Mouse (Mus musculus): ENCODE results near the gene Fam193a. TPM values are rescaled to one million over a fixed set of nuclear protein-coding genes. Genes with fewer than 3 reads are reported as not detected.

The Fam193a gene
- polyA plus RNA-seq, 1 experiment from 2014 or later = 8.5 TPM

GRCm38 (mm10) chr5:34340246-34340645 lies 29.5 kb upstream of the Fam193a start:
- Histone ChIP-seq H3K36me3 (peaks cover 15% of the 10 kb centered on the region), H3K9ac (no peak overlapping the region), H3K4me3 (no peak overlapping the region), H3K27me3 (no peaks in the 10 kb centered on the region), H3K9me3 (replicated peaks) (no peaks in the 10 kb centered on the region), H3K27ac (no peak overlapping the region), H3K4me2 (no peak overlapping the region), H3K4me1 (replicated peaks) (peaks cover 15% of the 10 kb centered on the region)
- ATAC-seq (replicated peaks; ENCODE audit: insufficient number of reproducible peaks, insufficient read depth, low FRiP score, low read depth) = no peak
- 93% methylated on average over 6 of the region's 6 CpGs for WGBS

GRCm38 (mm10) chr5:34352084-34352631 lies 17.6 kb upstream of the Fam193a start:
- no peak overlapping the region for H3K27ac ChIP-seq
- H3K4me2 ChIP-seq = no peak overlapping the region
- WGBS = 87% methylated on average over 3 of the region's 3 CpGs
- H3K4me3 ChIP-seq = no peak overlapping the region
- H3K9me3 ChIP-seq (replicated peaks) = no peaks in the 10 kb centered on the region
- H3K9ac ChIP-seq = no peak overlapping the region
- H3K36me3 ChIP-seq = peaks cover 90% of the 10 kb centered on the region
- ATAC-seq (replicated peaks; ENCODE audit: insufficient number of reproducible peaks, insufficient read depth, low FRiP score, low read depth) = no peak
- H3K4me1 ChIP-seq (replicated peaks) = no peaks in the 10 kb centered on the region
- no peaks in the 10 kb centered on the region for H3K27me3 ChIP-seq

- no peak overlapping the region for H3K4me3 ChIP-seq
- H3K36me3 ChIP-seq = peaks cover 29% of the 10 kb centered on the region; the same call in 1 of the 2 replicates
- H3K4me1 ChIP-seq (replicated peaks) = no peaks in the 10 kb centered on the region
- WGBS = 90% methylated on average over 3 of the region's 3 CpGs
- no peak overlapping the region for H3K9ac ChIP-seq
- H3K27ac ChIP-seq = no peak overlapping the region
- H3K4me2 ChIP-seq = no peak overlapping the region
- no peaks in the 10 kb centered on the region for H3K27me3 ChIP-seq
- no peaks in the 10 kb centered on the region for H3K9me3 ChIP-seq (replicated peaks)
- no peak for ATAC-seq (replicated peaks; ENCODE audit: insufficient number of reproducible peaks, insufficient read depth, low FRiP score, low read depth)
These were observed 9.5 kb upstream of the Fam193a start for GRCm38 (mm10) chr5:34360261-34360660.

GRCm38 (mm10) chr5:34363115-34363514 lies 6.6 kb upstream of the Fam193a start:
- H3K27me3 ChIP-seq = no peaks in the 10 kb centered on the region

GRCm38 (mm10) chr5:34368551-34369290 lies 1.0 kb upstream of the Fam193a start:
- H3K4me2 ChIP-seq = peak overlapping the region; percentile 70
- H3K27ac ChIP-seq = peak overlapping the region; percentile 91
- H3K27me3 ChIP-seq = no peaks in the 10 kb centered on the region
- H3K36me3 ChIP-seq = no peaks in the 10 kb centered on the region
- WGBS = 64% methylated on average over 7 of the region's 7 CpGs
- peak overlapping the region; percentile 94 for H3K4me3 ChIP-seq
- no peak for ATAC-seq (replicated peaks; ENCODE audit: insufficient number of reproducible peaks, insufficient read depth, low FRiP score, low read depth)
- H3K4me1 ChIP-seq (replicated peaks) = peaks cover 19% of the 10 kb centered on the region
- peak overlapping the region; percentile 83 for H3K9ac ChIP-seq
- H3K9me3 ChIP-seq (replicated peaks) = no peaks in the 10 kb centered on the region

More at GRCm38 (mm10) chr5:34363115-34363514, 6.6 kb upstream of the Fam193a start:
- no peaks in the 10 kb centered on the region for H3K9me3 ChIP-seq (replicated peaks)
- H3K4me1 ChIP-seq (replicated peaks) = no peaks in the 10 kb centered on the region
- no peak overlapping the region for H3K4me2 ChIP-seq
- no peak for ATAC-seq (replicated peaks; ENCODE audit: insufficient number of reproducible peaks, insufficient read depth, low FRiP score, low read depth)
- peaks cover 8% of the 10 kb centered on the region; the same call in 1 of the 2 replicates for H3K36me3 ChIP-seq
- H3K27ac ChIP-seq = no peak overlapping the region
- no peak overlapping the region for H3K9ac ChIP-seq
- no peak overlapping the region for H3K4me3 ChIP-seq

- H3K9ac ChIP-seq = peak overlapping the region; percentile 94
- peak overlapping the region; percentile 69 for H3K4me2 ChIP-seq
- WGBS = under 1% methylated on average over 73 of the region's 114 CpGs
- peaks cover 19% of the 10 kb centered on the region for H3K4me1 ChIP-seq (replicated peaks)
- H3K36me3 ChIP-seq = no peaks in the 10 kb centered on the region
- no peaks in the 10 kb centered on the region for H3K27me3 ChIP-seq
- peak overlapping the region; percentile 77 for H3K27ac ChIP-seq
- ATAC-seq (replicated peaks; ENCODE audit: insufficient number of reproducible peaks, insufficient read depth, low FRiP score, low read depth) = 0 out of 2 replicates have a peak, but pooled peaks have one; percentile 4
- H3K4me3 ChIP-seq = peak overlapping the region; percentile 94
- no peaks in the 10 kb centered on the region for H3K9me3 ChIP-seq (replicated peaks)
These were observed 490 bp downstream of the Fam193a start for GRCm38 (mm10) chr5:34370022-34370823.

GRCm38 (mm10) chr5:34370840-34371239 lies 1.1 kb downstream of the Fam193a start:
- 0 out of 2 replicates have a peak overlapping the region, but pooled peaks have one; percentile 77 for H3K27ac ChIP-seq
- ATAC-seq (replicated peaks; ENCODE audit: insufficient number of reproducible peaks, insufficient read depth, low FRiP score, low read depth) = no peak
- 22% methylated on average over 8 of the region's 8 CpGs for WGBS

GRCm38 (mm10) chr5:34372141-34372540 lies 2.4 kb downstream of the Fam193a start:
- Histone ChIP-seq H3K9me3 (replicated peaks) (no peaks in the 10 kb centered on the region), H3K4me3 (no peak overlapping the region), H3K27me3 (no peaks in the 10 kb centered on the region), H3K4me2 (no peak overlapping the region), H3K36me3 (no peaks in the 10 kb centered on the region), H3K4me1 (replicated peaks) (peaks cover 19% of the 10 kb centered on the region), H3K9ac (no peak overlapping the region), H3K27ac (no peak overlapping the region)
- ATAC-seq (replicated peaks; ENCODE audit: insufficient number of reproducible peaks, insufficient read depth, low FRiP score, low read depth) = no peak

More at GRCm38 (mm10) chr5:34370840-34371239, 1.1 kb downstream of the Fam193a start:
- Histone ChIP-seq H3K9me3 (replicated peaks) (no peaks in the 10 kb centered on the region), H3K36me3 (no peaks in the 10 kb centered on the region), H3K27me3 (no peaks in the 10 kb centered on the region), H3K4me1 (replicated peaks) (peaks cover 19% of the 10 kb centered on the region), H3K9ac (peak overlapping the region; percentile 94), H3K4me2 (peak overlapping the region; percentile 69), H3K4me3 (peak overlapping the region; percentile 94)

- Histone ChIP-seq H3K9ac (no peak overlapping the region), H3K9me3 (replicated peaks) (no peaks in the 10 kb centered on the region), H3K27ac (no peak overlapping the region), H3K4me2 (no peak overlapping the region), H3K4me3 (no peak overlapping the region), H3K36me3 (no peaks in the 10 kb centered on the region), H3K4me1 (replicated peaks) (peaks cover 19% of the 10 kb centered on the region), H3K27me3 (no peaks in the 10 kb centered on the region)
- no peak for ATAC-seq (replicated peaks; ENCODE audit: insufficient number of reproducible peaks, insufficient read depth, low FRiP score, low read depth)
These were observed 2.8 kb downstream of the Fam193a start for GRCm38 (mm10) chr5:34372541-34372940.

- Histone ChIP-seq H3K4me2 (no peak overlapping the region), H3K9ac (no peak overlapping the region), H3K4me3 (no peak overlapping the region), H3K36me3 (no peaks in the 10 kb centered on the region), H3K4me1 (replicated peaks) (peaks cover 6% of the 10 kb centered on the region), H3K27ac (no peak overlapping the region), H3K27me3 (no peaks in the 10 kb centered on the region), H3K9me3 (replicated peaks) (no peaks in the 10 kb centered on the region)
- no peak for ATAC-seq (replicated peaks; ENCODE audit: insufficient number of reproducible peaks, insufficient read depth, low FRiP score, low read depth)
These were observed 9.1 kb downstream of the Fam193a start for GRCm38 (mm10) chr5:34378787-34379186.

GRCm38 (mm10) chr5:34381700-34382099 lies 12.0 kb downstream of the Fam193a start:
- Histone ChIP-seq H3K27ac (no peak overlapping the region), H3K4me1 (replicated peaks) (peaks cover 6% of the 10 kb centered on the region), H3K9ac (no peak overlapping the region), H3K4me2 (no peak overlapping the region), H3K4me3 (no peak overlapping the region), H3K9me3 (replicated peaks) (0 out of 2 replicates have a peak, but pooled peaks cover 6% of the 10 kb centered on the region), H3K27me3 (no peaks in the 10 kb centered on the region), H3K36me3 (peaks cover 9% of the 10 kb centered on the region; the same call in 1 of the 2 replicates)
- no peak for ATAC-seq (replicated peaks; ENCODE audit: insufficient number of reproducible peaks, insufficient read depth, low FRiP score, low read depth)
- WGBS = 85% methylated on average over 2 of the region's 2 CpGs
